Mouse (Mus musculus) NIH3T3 (cell line): Measurements from ENCODE around the gene Chrna9.

Source experiments
- DNase-seq: peaks from one replicate; pipeline ENCODE4 v3.0.0-alpha.2; 2012; ENCODE audit warnings: low read depth

Gene Chrna9

GRCm38 (mm10) chr5:65934783-65935182 is at the start of gene Chrna9:
Gene Chrna9, plus strand, starts transcription at chr5:65934921.
- DNase-seq: no peak

GRCm38 (mm10) chr5:65885699-65886443 is 48.9 kb upstream of the Chrna9 start:
- no peak for DNase-seq

- DNase-seq: no peak
Observed at GRCm38 (mm10) chr5:65888102-65888501, 46.6 kb upstream of the Chrna9 start.

- no peak for DNase-seq
Observed at GRCm38 (mm10) chr5:65888998-65889397, 45.7 kb upstream of the Chrna9 start.

GRCm38 (mm10) chr5:65891251-65891826 is 43.4 kb upstream of the Chrna9 start:
- no peak for DNase-seq

GRCm38 (mm10) chr5:65895121-65895692 is 39.5 kb upstream of the Chrna9 start:
- DNase-seq: no peak

GRCm38 (mm10) chr5:65895764-65896163 is 39.0 kb upstream of the Chrna9 start:
- DNase-seq: no peak

GRCm38 (mm10) chr5:65897731-65898130 is 37.0 kb upstream of the Chrna9 start:
- no peak for DNase-seq

GRCm38 (mm10) chr5:65898683-65899082 is 36.0 kb upstream of the Chrna9 start:
- no peak for DNase-seq

GRCm38 (mm10) chr5:65900113-65900512 is 34.6 kb upstream of the Chrna9 start:
- DNase-seq: no peak

- peak; percentile 12 for DNase-seq
Observed at GRCm38 (mm10) chr5:65900862-65901265, 33.9 kb upstream of the Chrna9 start.

- DNase-seq: no peak
Observed at GRCm38 (mm10) chr5:65901868-65902418, 32.8 kb upstream of the Chrna9 start.

GRCm38 (mm10) chr5:65902811-65903210 is 31.9 kb upstream of the Chrna9 start:
- no peak for DNase-seq

- DNase-seq: no peak
Observed at GRCm38 (mm10) chr5:65904476-65904875, 30.2 kb upstream of the Chrna9 start.

GRCm38 (mm10) chr5:65908751-65909150 is 26.0 kb upstream of the Chrna9 start:
- peak; percentile 57 for DNase-seq

GRCm38 (mm10) chr5:65909321-65909720 is 25.4 kb upstream of the Chrna9 start:
- no peak for DNase-seq

- no peak for DNase-seq
Observed at GRCm38 (mm10) chr5:65910398-65910797, 24.3 kb upstream of the Chrna9 start.

GRCm38 (mm10) chr5:65911676-65912075 is 23.0 kb upstream of the Chrna9 start:
- no peak for DNase-seq

- no peak for DNase-seq
Observed at GRCm38 (mm10) chr5:65912201-65912600, 22.5 kb upstream of the Chrna9 start.

GRCm38 (mm10) chr5:65913126-65913525 is 21.6 kb upstream of the Chrna9 start:
- DNase-seq: no peak

GRCm38 (mm10) chr5:65914342-65914741 is 20.4 kb upstream of the Chrna9 start:
- no peak for DNase-seq

GRCm38 (mm10) chr5:65916930-65917329 is 17.8 kb upstream of the Chrna9 start:
- DNase-seq: no peak

GRCm38 (mm10) chr5:65918601-65919000 is 16.1 kb upstream of the Chrna9 start:
- no peak for DNase-seq
